Mouse (Mus musculus) midbrain, embryonic 11.5 days (tissue): Measurements from ENCODE around the gene Espn. TPM values are rescaled to one million over a fixed set of nuclear protein-coding genes. Genes with fewer than 3 reads are reported as not detected.
A peak's percentile ranks its signal among the peaks of the same experiment; 100 is the strongest.

Experiments
- ATAC-seq: fragments of 200-750 bp; cut with Nextera tagmentation; 2 replicates; pipeline ENCODE4 v1.8.0; 2017; ENCODE audit warnings: moderate TSS enrichment, moderate library complexity; ENCODE audit not compliant: low FRiP score
- DNase-seq: peaks from one replicate; pipeline ENCODE4 v3.0.0; 2015; ENCODE audit warnings: low spot score; ENCODE audit errors: missing footprints
- H3K27ac ChIP-seq: fragments of 300-500 bp; sonication (generic); 2 replicates; pipeline ENCODE4 v1.5.1; 2014; ENCODE audit warnings: low read depth, low read length
- H3K27me3 ChIP-seq: fragments of 300-500 bp; sonication (generic); 2 replicates; pipeline ENCODE4 v1.6.1; 2014; ENCODE audit warnings: mild to moderate bottlenecking, low read length, moderate library complexity, mixed read lengths; ENCODE audit not compliant: control insufficient read depth, insufficient read depth
- H3K36me3 ChIP-seq: fragments of 300-500 bp; sonication (generic); 2 replicates; pipeline ENCODE4 v1.6.1; 2014; ENCODE audit warnings: mild to moderate bottlenecking, low read length, moderate library complexity, mixed read lengths; ENCODE audit not compliant: control insufficient read depth, insufficient read depth
- H3K4me1 ChIP-seq: fragments of 300-500 bp; sonication (generic); 2 replicates; pipeline ENCODE4 v1.6.1; 2014; ENCODE audit warnings: low read length; ENCODE audit not compliant: control insufficient read depth, insufficient read depth
- H3K4me2 ChIP-seq: fragments of 300-500 bp; sonication (generic); 2 replicates; pipeline ENCODE4 v1.6.1; 2014; ENCODE audit warnings: mild to moderate bottlenecking, moderate library complexity
- H3K4me3 ChIP-seq: fragments of 300-500 bp; sonication (generic); 2 replicates; pipeline ENCODE4 v1.5.1; 2014; ENCODE audit warnings: low read depth, low read length
- H3K9ac ChIP-seq: fragments of 300-500 bp; sonication (generic); 2 replicates; pipeline ENCODE4 v1.6.1; 2014; ENCODE audit warnings: low read length
- H3K9me3 ChIP-seq: fragments of 300-500 bp; sonication (generic); 2 replicates; pipeline ENCODE4 v1.6.1; 2016; ENCODE audit warnings: low read length; ENCODE audit not compliant: control insufficient read depth
- WGBS: fragments of 180-500 bp; shearing (Covaris S2); extraction: QIAGEN DNeasy Blood & Tissue Kit; methylation state at CpG from one replicate; pipeline ENCODE4 v1.1.7; 2014; 5-methylcytosine and 5-hydroxymethylcytosine counted together
- polyA plus RNA-seq: library from polyadenylated mRNA; unstranded; fragments of >200 nt; fragmentation: Nextera tagmentation; extraction: Ambion mirVana; gene quantifications from 2 replicates; pipeline ENCODE4 v1.2.1, GENCODE M21; 2014

Gene Espn
- polyA plus RNA-seq, 1 experiment from 2014 or later, result 0.61 TPM

DNA sequence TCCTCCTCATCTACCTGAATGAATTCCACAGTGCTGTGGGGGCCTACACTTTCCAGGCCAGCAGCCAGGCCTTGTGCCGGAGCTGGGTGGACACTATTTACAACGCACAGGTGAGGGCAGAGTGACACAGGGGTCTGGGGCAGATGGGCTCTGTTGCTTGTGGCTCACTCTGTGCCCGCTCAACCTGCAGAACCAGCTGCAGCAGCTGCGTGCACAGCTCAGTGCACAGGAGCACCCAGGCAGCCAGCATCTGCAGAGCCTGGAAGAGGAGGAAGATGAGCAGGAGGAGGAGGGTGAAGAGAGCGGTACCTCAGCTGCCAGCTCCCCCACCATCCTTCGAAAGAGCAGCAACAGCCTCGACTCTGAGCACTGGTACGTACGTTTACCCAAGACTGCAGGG lies 39.8 kb downstream of the Espn start:
- ATAC-seq, result no peak
- H3K27ac ChIP-seq, result no peak overlapping the region
- no peaks in the 10 kb centered on the region for H3K9me3 ChIP-seq
- H3K27me3 ChIP-seq, result peaks cover 33% of the 10 kb centered on the region
- H3K9ac ChIP-seq, result no peak overlapping the region
- no peaks in the 10 kb centered on the region for H3K36me3 ChIP-seq
- peaks cover 18% of the 10 kb centered on the region for H3K4me1 ChIP-seq
- DNase-seq, result no peak
- WGBS, result 63% methylated on average over 9 of the region's 9 CpGs
- no peak overlapping the region for H3K4me2 ChIP-seq
- no peak overlapping the region for H3K4me3 ChIP-seq

GRCm38 (mm10) chr4:152110689-152111088 lies 41.5 kb downstream of the Espn start:
- Histone ChIP-seq H3K4me1 (peaks cover 12% of the 10 kb centered on the region), H3K9me3 (no peaks in the 10 kb centered on the region), H3K27me3 (peaks cover 21% of the 10 kb centered on the region), H3K9ac (no peak overlapping the region), H3K36me3 (no peaks in the 10 kb centered on the region), H3K27ac (no peak overlapping the region), H3K4me3 (no peak overlapping the region), H3K4me2 (no peak overlapping the region)
- WGBS, result 85% methylated on average over 4 of the region's 4 CpGs
- ATAC-seq (no peak), DNase-seq (no peak)

GRCm38 (mm10) chr4:152109509-152109908 lies 42.7 kb downstream of the Espn start:
- Histone ChIP-seq H3K4me1 (peaks cover 10% of the 10 kb centered on the region), H3K9ac (no peak overlapping the region), H3K36me3 (no peaks in the 10 kb centered on the region), H3K27ac (no peak overlapping the region), H3K9me3 (no peaks in the 10 kb centered on the region), H3K27me3 (peaks cover 11% of the 10 kb centered on the region), H3K4me3 (no peak overlapping the region), H3K4me2 (no peak overlapping the region)
- 86% methylated on average over 3 of the region's 3 CpGs for WGBS
- DNase-seq, result no peak
- ATAC-seq, result no peak

GRCm38 (mm10) chr4:152108673-152109072 lies 43.5 kb downstream of the Espn start:
- Histone ChIP-seq H3K27me3 (peaks cover 4% of the 10 kb centered on the region), H3K9ac (no peak overlapping the region), H3K4me1 (peaks cover 10% of the 10 kb centered on the region), H3K27ac (no peak overlapping the region), H3K36me3 (no peaks in the 10 kb centered on the region), H3K9me3 (no peaks in the 10 kb centered on the region), H3K4me3 (no peak overlapping the region), H3K4me2 (no peak overlapping the region)
- WGBS, result 92% methylated on average over 5 of the region's 5 CpGs
- ATAC-seq (no peak), DNase-seq (no peak)

DNA sequence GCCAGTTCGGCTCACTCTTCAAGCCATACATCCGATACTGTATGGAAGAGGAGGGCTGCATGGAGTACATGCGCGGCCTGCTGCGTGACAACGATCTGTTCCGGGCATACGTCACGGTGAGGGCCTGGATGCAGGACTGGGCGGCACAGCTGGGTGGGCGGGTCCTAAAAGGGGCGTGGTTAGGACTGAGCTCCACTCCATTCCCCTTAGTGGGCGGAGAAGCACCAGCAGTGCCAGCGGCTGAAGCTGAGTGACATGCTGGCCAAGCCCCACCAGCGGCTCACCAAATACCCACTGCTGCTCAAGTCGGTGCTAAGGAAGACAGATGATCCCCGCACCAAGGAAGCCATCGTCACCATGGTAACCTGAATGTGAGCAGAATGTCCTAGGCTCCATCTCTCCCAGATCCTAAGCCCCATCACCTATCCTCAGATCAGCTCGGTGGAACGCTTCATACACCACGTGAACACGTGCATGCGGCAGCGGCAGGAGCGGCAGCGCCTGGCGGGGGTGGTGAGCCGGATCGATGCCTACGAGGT lies 44.1 kb downstream of the Espn start:
- H3K27me3 ChIP-seq, result peaks cover 4% of the 10 kb centered on the region
- peak overlapping the region; percentile 30 for H3K4me3 ChIP-seq
- no peak overlapping the region for H3K27ac ChIP-seq
- H3K9me3 ChIP-seq, result no peaks in the 10 kb centered on the region
- peak overlapping the region; percentile 69 for H3K4me2 ChIP-seq
- DNase-seq (peak; percentile 98), ATAC-seq (peak; percentile 95)
- H3K9ac ChIP-seq, result peak overlapping the region; percentile 56
- WGBS, result 4% methylated on average over 30 of the region's 30 CpGs
- H3K4me1 ChIP-seq, result peaks cover 10% of the 10 kb centered on the region
- no peaks in the 10 kb centered on the region for H3K36me3 ChIP-seq

DNA sequence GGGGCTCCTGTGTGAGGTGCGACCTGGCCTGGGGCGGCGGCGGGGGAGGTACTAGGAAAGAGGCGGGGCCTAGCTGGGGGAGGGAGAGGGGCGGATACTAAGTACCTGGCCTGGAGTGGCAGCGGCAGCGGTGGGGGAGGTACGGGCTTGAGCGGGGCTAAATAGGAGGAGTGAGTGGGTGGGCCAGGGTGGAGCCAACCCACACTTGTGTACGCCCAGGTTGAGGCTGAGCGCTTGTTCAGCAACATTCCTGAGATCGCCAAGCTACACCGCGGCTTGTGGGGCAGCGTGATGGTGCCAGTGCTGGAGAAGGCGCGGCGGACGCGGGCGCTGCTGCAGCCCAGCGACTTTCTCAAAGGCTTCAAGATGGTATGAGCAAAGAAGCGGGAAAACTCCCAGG lies 44.7 kb downstream of the Espn start:
- WGBS, result 6% methylated on average over 24 of the region's 24 CpGs
- Histone ChIP-seq H3K27ac (no peak overlapping the region), H3K9ac (peak overlapping the region; percentile 56), H3K4me2 (peak overlapping the region; percentile 69), H3K4me3 (peak overlapping the region; percentile 30), H3K27me3 (peaks cover 4% of the 10 kb centered on the region), H3K9me3 (no peaks in the 10 kb centered on the region), H3K4me1 (peaks cover 10% of the 10 kb centered on the region), H3K36me3 (no peaks in the 10 kb centered on the region)
- ATAC-seq, result peak; percentile 66
- DNase-seq, result no peak

GRCm38 (mm10) chr4:152106746-152107145 lies 45.4 kb downstream of the Espn start:
- H3K36me3 ChIP-seq, result no peaks in the 10 kb centered on the region
- H3K27ac ChIP-seq, result no peak overlapping the region
- no peak overlapping the region for H3K4me3 ChIP-seq
- peaks cover 4% of the 10 kb centered on the region for H3K27me3 ChIP-seq
- no peak overlapping the region for H3K9ac ChIP-seq
- WGBS, result 61% methylated on average over 9 of the region's 9 CpGs
- no peaks in the 10 kb centered on the region for H3K9me3 ChIP-seq
- ATAC-seq, result no peak
- H3K4me2 ChIP-seq, result no peak overlapping the region
- DNase-seq, result no peak
- peaks cover 10% of the 10 kb centered on the region for H3K4me1 ChIP-seq

- Histone ChIP-seq H3K27me3 (peaks cover 4% of the 10 kb centered on the region; the same call in 1 of the 2 replicates), H3K4me3 (no peak overlapping the region), H3K4me2 (no peak overlapping the region), H3K9ac (no peak overlapping the region), H3K9me3 (no peaks in the 10 kb centered on the region), H3K4me1 (peaks cover 11% of the 10 kb centered on the region), H3K27ac (no peak overlapping the region), H3K36me3 (no peaks in the 10 kb centered on the region)
- WGBS, result 32% methylated on average over 7 of the region's 7 CpGs
- peak; percentile 97 for DNase-seq
- no peak for ATAC-seq
These were observed 49.1 kb downstream of the Espn start for GRCm38 (mm10) chr4:152103025-152103424.

GRCm38 (mm10) chr4:152101921-152102320 lies 50.2 kb downstream of the Espn start:
- H3K27ac ChIP-seq, result no peak overlapping the region
- no peak overlapping the region for H3K4me2 ChIP-seq
- no peaks in the 10 kb centered on the region for H3K9me3 ChIP-seq
- H3K9ac ChIP-seq, result no peak overlapping the region
- H3K27me3 ChIP-seq, result peaks cover 3% of the 10 kb centered on the region; the same call in 1 of the 2 replicates
- H3K36me3 ChIP-seq, result no peaks in the 10 kb centered on the region
- DNase-seq, result no peak
- peaks cover 3% of the 10 kb centered on the region; the same call in 1 of the 2 replicates for H3K4me1 ChIP-seq
- no peak for ATAC-seq
- 94% methylated on average over 16 of the region's 16 CpGs for WGBS
- no peak overlapping the region for H3K4me3 ChIP-seq
